Mouse (Mus musculus): ENCODE measurements around the gene Ryr2.

GRCm38 (mm10) chr13:12108955-12109354, 2.2 kb upstream of the Ryr2 start:
- TF ChIP-seq CTCF (IDR thresholded peaks at IDR 0.05; ENCODE audit: control insufficient read depth, insufficient read depth, insufficient read length) (no peak), USF1 (IDR thresholded peaks at IDR 0.05; ENCODE audit: low read depth) (no peak), MYOD1 (IDR thresholded peaks at IDR 0.05; ENCODE audit: control insufficient read depth, insufficient read length, low read depth) (no peak), CEBPB (IDR thresholded peaks at IDR 0.05; ENCODE audit: low read depth) (no peak), MYOG (IDR thresholded peaks at IDR 0.05; ENCODE audit: control insufficient read depth, extremely low read depth, insufficient read length) (no peak), FOSL1 (IDR thresholded peaks at IDR 0.05; ENCODE audit: insufficient read depth, low read length, poor library complexity, severe bottlenecking) (no peak)
